Mouse (Mus musculus) ES-Bruce4 (cell line): ENCODE data around the gene Arhgef6.

Experiments used
- CTCF ChIP-seq: IDR thresholded peaks from one replicate; pipeline ENCODE4 v1.8.1; 2011; ENCODE audit warnings: low read depth, low read length
- EP300 ChIP-seq: IDR thresholded peaks from 2 replicates; pipeline ENCODE4 v1.6.1; 2011; ENCODE audit warnings: low read depth, low read length; ENCODE audit not compliant: insufficient read depth
- POLR2A ChIP-seq: IDR thresholded peaks from one replicate; pipeline ENCODE4 v1.8.1; 2011; ENCODE audit warnings: low read length; ENCODE audit not compliant: insufficient read depth

DNA sequence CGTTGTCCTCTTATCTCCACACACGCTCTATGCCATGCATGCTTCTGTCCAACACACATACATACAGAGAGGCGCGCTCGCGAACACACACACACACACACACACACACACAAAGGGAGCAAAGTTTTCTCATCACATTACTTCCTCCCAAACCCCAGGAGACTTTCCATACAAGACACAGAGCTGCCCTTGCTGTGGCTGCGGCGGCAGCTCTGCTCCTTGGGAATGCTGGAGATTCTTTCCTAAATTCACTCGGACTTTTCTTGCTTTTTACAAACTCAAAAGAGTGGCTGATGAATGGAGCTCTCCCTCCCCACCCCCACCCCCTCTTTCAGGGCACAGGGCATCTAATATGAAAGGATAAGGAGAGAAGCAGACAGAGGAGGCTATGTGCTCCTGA is 52.2 kb downstream of the Arhgef6 start:
- TF ChIP-seq CTCF: no peak
- no peak for TF ChIP-seq EP300
- TF ChIP-seq POLR2A: no peak
